Mouse (Mus musculus) cortical plate, adult 2 months (tissue): ENCODE results near the gene Tmpo.

ENCODE experiments used
- CTCF ChIP-seq: fragments of 200-500 bp; IDR thresholded peaks from 2 replicates; pipeline ENCODE4 v1.5.1; 2011; ENCODE audit warnings: mild to moderate bottlenecking, control low read depth, low read length; ENCODE audit not compliant: insufficient read depth; ENCODE audit errors: extremely low read depth
- POLR2A ChIP-seq: fragments of 200-500 bp; IDR thresholded peaks from 2 replicates; pipeline ENCODE4 v1.6.1; 2011; ENCODE audit warnings: mild to moderate bottlenecking, low read length, control low read depth; ENCODE audit not compliant: insufficient read depth; ENCODE audit errors: extremely low read depth

DNA sequence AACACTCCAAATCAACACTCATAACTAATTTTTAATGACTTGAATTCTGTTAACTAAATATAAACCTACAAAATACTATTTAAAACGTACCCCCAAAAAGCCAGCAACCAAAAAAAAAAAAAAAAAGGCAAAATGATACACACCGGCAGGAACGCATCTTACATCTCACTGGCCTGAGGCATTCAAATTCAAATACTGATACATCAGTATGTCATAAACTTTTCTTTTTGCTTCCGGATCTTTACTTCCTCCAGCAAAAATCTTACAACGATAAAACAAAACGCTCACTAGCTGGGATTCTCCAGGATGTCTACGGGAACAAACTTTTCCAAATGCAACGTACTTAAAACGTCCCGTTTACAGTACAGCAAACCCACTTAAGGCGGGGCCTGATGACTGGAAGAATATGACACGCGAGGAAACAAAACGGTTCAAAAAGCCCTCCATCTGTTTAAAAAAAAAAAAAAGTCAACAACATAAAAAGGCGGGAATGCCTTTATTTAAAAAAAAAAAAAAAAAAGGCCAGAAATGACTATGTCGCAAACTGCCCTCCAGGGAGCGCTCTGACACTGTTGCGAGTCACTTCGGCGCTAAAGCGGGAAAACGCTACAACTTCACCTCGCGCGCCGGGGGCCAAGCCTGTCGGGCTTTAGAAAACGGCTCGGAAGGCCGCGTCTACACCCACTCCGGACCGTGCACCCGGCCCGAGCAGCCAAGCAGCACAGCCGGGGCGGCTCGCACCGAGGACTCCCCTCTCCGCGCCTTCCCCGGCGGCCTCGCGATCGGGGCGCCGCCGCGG, 10.8 kb downstream of the Tmpo start:
- TF ChIP-seq CTCF (peak; percentile 72), POLR2A (no peak)
